In genomic region chr11:113201470-113201997, GRCm38 (mm10) we compare ENCODE assay signal across 7 mouse cellular contexts.
A peak's percentile ranks its signal among the peaks of the same experiment; 100 is the strongest.
DNase-seq lines count a peak whose midpoint lies in the region; ATAC-seq and TF ChIP-seq lines count a peak whose summit lies in the region.

No protein-coding gene starts in this region.

- DNase-seq in adrenal gland, postnatal 14 days, result peak; percentile 73
- DNase-seq in embryonic facial prominence, embryonic 11.5 days (ENCODE audit: low spot score), result peak; percentile 94
- peak; percentile 83 for DNase-seq in heart, adult 8-10 months (ENCODE audit: low spot score)
- DNase-seq in kidney, adult 2 months, result peak; percentile 84
- DNase-seq in limb, embryonic 11.5 days (ENCODE audit: low spot score), result peak; percentile 89

- TF ChIP-seq CTCF in kidney, adult 2 months (conservative IDR thresholded peaks at IDR 0.05; ENCODE audit: insufficient read depth, insufficient read length, low read depth, low read length), result no peak
- no peak for TF ChIP-seq CTCF in small intestine, adult 2 months (IDR thresholded peaks at IDR 0.05; ENCODE audit: extremely low read depth, insufficient read length, insufficient replicate concordance, low read depth, low read length)

- H3K27ac ChIP-seq in embryonic facial prominence, embryonic 11.5 days (replicated peaks; ENCODE audit: low read depth, low read length), result peak overlapping the region; percentile 59
- no peak overlapping the region for H3K27ac ChIP-seq in kidney, adult 2 months (ENCODE audit: insufficient read depth, low read depth, low read length)
- H3K27ac ChIP-seq in limb, embryonic 11.5 days (replicated peaks; ENCODE audit: low read depth, low read length), result peak overlapping the region; percentile 62; the same call in 1 of the 2 replicates
- peak overlapping the region; percentile 75 for H3K27ac ChIP-seq in midbrain, embryonic 12.5 days (replicated peaks)
- H3K27ac ChIP-seq in small intestine, adult 2 months (ENCODE audit: insufficient read depth, low read depth, low read length), result peak overlapping the region; percentile 34

- no peaks in the 10 kb centered on the region for H3K9me3 ChIP-seq in embryonic facial prominence, embryonic 11.5 days (replicated peaks; ENCODE audit: control insufficient read depth, low read length)
- no peaks in the 10 kb centered on the region for H3K9me3 ChIP-seq in limb, embryonic 11.5 days (ENCODE audit: control insufficient read depth, low read length)
- no peaks in the 10 kb centered on the region for H3K9me3 ChIP-seq in midbrain, embryonic 12.5 days

- ATAC-seq in embryonic facial prominence, embryonic 11.5 days (replicated peaks; ENCODE audit: insufficient number of reproducible peaks, low FRiP score, low TSS enrichment, low read depth), result peak; percentile 78
- ATAC-seq in limb, embryonic 11.5 days (ENCODE audit: insufficient number of reproducible peaks, low FRiP score, low TSS enrichment, low read depth), result peak; percentile 85
- ATAC-seq in midbrain, embryonic 12.5 days (ENCODE audit: low FRiP score, low read depth), result peak; percentile 89

- H3K4me1 ChIP-seq in embryonic facial prominence, embryonic 11.5 days (ENCODE audit: control insufficient read depth, insufficient read depth, low read length), result peaks cover 2% of the 10 kb centered on the region; the same call in 1 of the 2 replicates
- H3K4me1 ChIP-seq in kidney, adult 2 months (ENCODE audit: control insufficient read depth, insufficient read depth, low read length), result no peaks in the 10 kb centered on the region
- H3K4me1 ChIP-seq in limb, embryonic 11.5 days (ENCODE audit: control insufficient read depth, insufficient read depth, low read length), result peaks cover 4% of the 10 kb centered on the region; the same call in 1 of the 2 replicates
- peaks cover 29% of the 10 kb centered on the region for H3K4me1 ChIP-seq in midbrain, embryonic 12.5 days
- H3K4me1 ChIP-seq in small intestine, adult 2 months (ENCODE audit: control insufficient read depth, insufficient read depth, insufficient read length, low read length), result peaks cover 12% of the 10 kb centered on the region

- peak; percentile 88 for TF ChIP-seq POLR2A in kidney, adult 2 months (IDR thresholded peaks at IDR 0.05; ENCODE audit: low read depth, low read length)
- TF ChIP-seq POLR2A in small intestine, adult 2 months (IDR thresholded peaks at IDR 0.05; ENCODE audit: low read depth, low read length), result peak; percentile 97

- peak overlapping the region; percentile 82 for H3K9ac ChIP-seq in embryonic facial prominence, embryonic 11.5 days (replicated peaks; ENCODE audit: low read length)
- H3K9ac ChIP-seq in limb, embryonic 11.5 days (ENCODE audit: low read length), result peak overlapping the region; percentile 84
- H3K9ac ChIP-seq in midbrain, embryonic 12.5 days (replicated peaks), result peak overlapping the region; percentile 73

- no peaks in the 10 kb centered on the region for H3K36me3 ChIP-seq in embryonic facial prominence, embryonic 11.5 days (replicated peaks; ENCODE audit: control insufficient read depth, insufficient read depth, low read depth, low read length)
- H3K36me3 ChIP-seq in kidney, adult 2 months (ENCODE audit: control insufficient read depth, insufficient read depth, low read length), result no peaks in the 10 kb centered on the region
- no peaks in the 10 kb centered on the region for H3K36me3 ChIP-seq in limb, embryonic 11.5 days (ENCODE audit: control insufficient read depth, insufficient read depth, low read length)
- H3K36me3 ChIP-seq in midbrain, embryonic 12.5 days, result no peaks in the 10 kb centered on the region
- H3K36me3 ChIP-seq in small intestine, adult 2 months (ENCODE audit: control insufficient read depth, insufficient read depth, low read length), result no peaks in the 10 kb centered on the region

- H3K4me3 ChIP-seq in embryonic facial prominence, embryonic 11.5 days (ENCODE audit: low read depth, low read length), result peak overlapping the region; percentile 68
- H3K4me3 ChIP-seq in kidney, adult 2 months (ENCODE audit: insufficient read depth, low read depth, low read length), result peak overlapping the region; percentile 57
- H3K4me3 ChIP-seq in limb, embryonic 11.5 days (ENCODE audit: low read depth, low read length), result peak overlapping the region; percentile 73
- peak overlapping the region; percentile 61 for H3K4me3 ChIP-seq in midbrain, embryonic 12.5 days
- H3K4me3 ChIP-seq in small intestine, adult 2 months (ENCODE audit: low read depth, low read length), result peak overlapping the region; percentile 70

- no peaks in the 10 kb centered on the region; the same call in 1 of the 2 replicates for H3K27me3 ChIP-seq in embryonic facial prominence, embryonic 11.5 days (ENCODE audit: control insufficient read depth, insufficient read depth, low read length)
- no peaks in the 10 kb centered on the region for H3K27me3 ChIP-seq in kidney, adult 2 months (replicated peaks; ENCODE audit: control insufficient read depth, insufficient read depth, low read length)
- 0 out of 2 replicates have a peak, but pooled peaks cover 2% of the 10 kb centered on the region for H3K27me3 ChIP-seq in limb, embryonic 11.5 days (ENCODE audit: control insufficient read depth, insufficient read depth, low read length)
- H3K27me3 ChIP-seq in midbrain, embryonic 12.5 days, result peaks cover 92% of the 10 kb centered on the region
- H3K27me3 ChIP-seq in small intestine, adult 2 months (ENCODE audit: control insufficient read depth, insufficient read depth, low read length), result no peaks in the 10 kb centered on the region

- peak overlapping the region; percentile 98 for H3K4me2 ChIP-seq in embryonic facial prominence, embryonic 11.5 days (ENCODE audit: low read depth, low read length)
- H3K4me2 ChIP-seq in limb, embryonic 11.5 days (ENCODE audit: low read depth, severe bottlenecking), result peak overlapping the region; percentile 96
- peak overlapping the region; percentile 77 for H3K4me2 ChIP-seq in midbrain, embryonic 12.5 days (replicated peaks)

- WGBS in embryonic facial prominence, embryonic 11.5 days, result under 1% methylated on average over 42 of the region's 42 CpGs
- WGBS in kidney, adult 2 months, result under 1% methylated on average over 42 of the region's 42 CpGs
- WGBS in limb, embryonic 11.5 days, result under 1% methylated on average over 42 of the region's 42 CpGs
- under 1% methylated on average over 42 of the region's 42 CpGs for WGBS in midbrain, embryonic 12.5 days
- under 1% methylated on average over 42 of the region's 42 CpGs for WGBS in small intestine, adult 2 months
